ENCODE assay signal across 11 mouse cellular contexts in the genomic region with DNA sequence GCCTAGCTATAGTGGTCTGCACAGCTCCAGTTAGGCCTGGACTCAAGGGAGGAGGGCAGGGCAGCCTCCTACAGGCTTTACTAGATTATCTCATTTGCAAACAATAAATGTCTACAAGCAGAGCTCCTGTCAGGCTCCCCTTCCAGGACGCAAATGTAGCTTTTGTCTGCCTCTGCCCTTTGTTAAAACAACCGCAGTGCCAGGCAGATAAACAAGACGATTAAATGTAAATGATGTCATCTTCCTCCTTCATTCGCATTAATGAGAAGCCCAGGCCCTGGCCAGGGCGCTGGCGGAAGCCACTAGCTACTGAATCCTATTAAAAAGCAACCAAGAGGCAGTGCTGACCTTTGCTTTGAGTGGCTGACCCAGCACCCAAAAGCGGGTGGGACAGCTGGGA.
DNase-seq lines count a peak whose midpoint lies in the region; ATAC-seq lines count a peak whose summit lies in the region.
"Had no signal": no experiment of that assay in that cellular context is flagged by ENCODE, and none has a peak within 500 bp of the region (broad histone marks: within the 10 kb centered on the region; RNA-seq: fewer than 3 reads in every experiment).

No protein-coding gene starts in this region.

- DNase-seq in hindbrain, embryonic 10.5 days (ENCODE audit: low spot score), result peak; percentile 36
- peak; percentile 38 for DNase-seq in ES-CJ7 (ENCODE audit: low read depth, low spot score)
- no peak for DNase-seq in gastrocnemius, adult 18-20 months (ENCODE audit: low spot score)
- no peak for DNase-seq in cerebellum, postnatal 4 days (ENCODE audit: low spot score in 2 of 2)
- DNase-seq in layer of hippocampus, postnatal 10 days (ENCODE audit: low spot score in 2 of 2), result no peak
- DNase-seq: gastrocnemius, postnatal 36 days; thymus, adult 2 months had no signal

- ATAC-seq in hindbrain, embryonic 16.5 days, result no peak
- ATAC-seq in forebrain, embryonic 13.5 days, result no peak
- no peak for ATAC-seq in intestine, embryonic 15.5 days

- H3K27ac ChIP-seq in hindbrain, embryonic 10.5 days, result peak overlapping the region; percentile 79
- H3K27ac ChIP-seq in hindbrain, embryonic 16.5 days (ENCODE audit: low read depth, low read length), result no peak overlapping the region
- peak overlapping the region; percentile 31; the same call in 1 of the 2 replicates for H3K27ac ChIP-seq in forebrain, embryonic 13.5 days
- H3K27ac ChIP-seq in intestine, embryonic 15.5 days, result 0 out of 2 replicates have a peak overlapping the region, but pooled peaks have one; percentile 27
- H3K27ac ChIP-seq: embryonic facial prominence, embryonic 15.5 days had no signal

- peaks cover 47% of the 10 kb centered on the region for H3K27me3 ChIP-seq in hindbrain, embryonic 10.5 days (ENCODE audit: insufficient read depth, poor library complexity, severe bottlenecking)
- H3K27me3 ChIP-seq in hindbrain, embryonic 16.5 days (replicated peaks; ENCODE audit: control insufficient read depth, insufficient read depth, low read length), result no peaks in the 10 kb centered on the region; the same call in 1 of the 2 replicates
- 0 out of 2 replicates have a peak, but pooled peaks cover 5% of the 10 kb centered on the region for H3K27me3 ChIP-seq in forebrain, embryonic 13.5 days
- H3K27me3 ChIP-seq in intestine, embryonic 15.5 days (replicated peaks), result no peaks in the 10 kb centered on the region

- H3K4me1 ChIP-seq in hindbrain, embryonic 10.5 days (replicated peaks), result peaks cover 67% of the 10 kb centered on the region
- H3K4me1 ChIP-seq in hindbrain, embryonic 16.5 days (ENCODE audit: control insufficient read depth, insufficient read depth, low read depth, low read length), result peaks cover 8% of the 10 kb centered on the region
- peaks cover 34% of the 10 kb centered on the region for H3K4me1 ChIP-seq in forebrain, embryonic 13.5 days
- H3K4me1 ChIP-seq in intestine, embryonic 15.5 days (replicated peaks), result 0 out of 2 replicates have a peak, but pooled peaks cover 3% of the 10 kb centered on the region

- H3K36me3 ChIP-seq in hindbrain, embryonic 10.5 days, result no peaks in the 10 kb centered on the region
- H3K36me3 ChIP-seq in hindbrain, embryonic 16.5 days (ENCODE audit: control insufficient read depth, insufficient read depth, low read length), result no peaks in the 10 kb centered on the region
- H3K36me3 ChIP-seq in forebrain, embryonic 13.5 days (ENCODE audit: poor library complexity, severe bottlenecking), result no peaks in the 10 kb centered on the region
- no peaks in the 10 kb centered on the region for H3K36me3 ChIP-seq in intestine, embryonic 15.5 days
- H3K36me3 ChIP-seq: embryonic facial prominence, embryonic 15.5 days had no signal

- H3K4me3 ChIP-seq in hindbrain, embryonic 10.5 days, result no peak overlapping the region
- no peak overlapping the region for H3K4me3 ChIP-seq in hindbrain, embryonic 16.5 days (ENCODE audit: low read length)
- H3K4me3 ChIP-seq in forebrain, embryonic 13.5 days, result no peak overlapping the region
- no peak overlapping the region for H3K4me3 ChIP-seq in intestine, embryonic 15.5 days (replicated peaks)
- H3K4me3 ChIP-seq: embryonic facial prominence, embryonic 15.5 days had no signal

- no peak overlapping the region for H3K4me2 ChIP-seq in hindbrain, embryonic 16.5 days (ENCODE audit: low read length)
- H3K4me2 ChIP-seq in forebrain, embryonic 13.5 days, result no peak overlapping the region
- H3K4me2 ChIP-seq in intestine, embryonic 15.5 days (replicated peaks), result no peak overlapping the region
- H3K4me2 ChIP-seq: embryonic facial prominence, embryonic 15.5 days had no signal

- H3K9ac ChIP-seq in hindbrain, embryonic 16.5 days (ENCODE audit: low read depth, low read length), result no peak overlapping the region
- no peak overlapping the region for H3K9ac ChIP-seq in forebrain, embryonic 13.5 days
- no peak overlapping the region for H3K9ac ChIP-seq in intestine, embryonic 15.5 days
- H3K9ac ChIP-seq: embryonic facial prominence, embryonic 15.5 days had no signal

- H3K9me3 ChIP-seq in hindbrain, embryonic 10.5 days, result no peaks in the 10 kb centered on the region
- no peaks in the 10 kb centered on the region for H3K9me3 ChIP-seq in hindbrain, embryonic 16.5 days (ENCODE audit: control insufficient read depth, low read length)
- no peaks in the 10 kb centered on the region for H3K9me3 ChIP-seq in forebrain, embryonic 13.5 days (replicated peaks)
- H3K9me3 ChIP-seq in intestine, embryonic 15.5 days, result no peaks in the 10 kb centered on the region
- H3K9me3 ChIP-seq: embryonic facial prominence, embryonic 15.5 days had no signal

- 28% methylated on average over 7 of the region's 7 CpGs for WGBS in hindbrain, embryonic 10.5 days
- WGBS in hindbrain, embryonic 16.5 days, result 20% methylated on average over 7 of the region's 7 CpGs
- WGBS in forebrain, embryonic 13.5 days, result 19% methylated on average over 7 of the region's 7 CpGs
- WGBS in intestine, embryonic 15.5 days, result 25% methylated on average over 7 of the region's 7 CpGs

Comparison
In these comparisons a context has a peak if more than half of its experiments do, and no peak if none do; other contexts are left out.
1. DNase-seq: peak in hindbrain, embryonic 10.5 days (single experiment) and ES-CJ7 (single experiment); none in gastrocnemius, adult 18-20 months (single experiment), cerebellum, postnatal 4 days (0 of 2) and layer of hippocampus, postnatal 10 days (0 of 2).